Mouse (Mus musculus) heart, embryonic 14.5 days (tissue): ENCODE measurements around the gene Padi6. TPM values are rescaled to one million over a fixed set of nuclear protein-coding genes. Genes with fewer than 3 reads are reported as not detected.
A peak's percentile ranks its signal among the peaks of the same experiment; 100 is the strongest.

Source experiments
- ATAC-seq: fragments of 200-750 bp; cut with Nextera tagmentation; 2 replicates; pipeline ENCODE4 v1.8.0; 2017; ENCODE audit warnings: low read depth, moderate TSS enrichment; ENCODE audit not compliant: insufficient number of reproducible peaks, insufficient read depth, low FRiP score
- H3K27ac ChIP-seq, 2 experiments: fragments of 200-500 bp in 1 of 2; fragments of 300-500 bp in 1 of 2; sonication (generic) in 1 of 2; replicated peaks in 1 of 2; 2 replicates each; pipeline ENCODE4 v1.5.1; 2012 to 2014; ENCODE audit warnings: low read depth in 2 of 2, low read length in 2 of 2, control low read depth in 1 of 2, mild to moderate bottlenecking in 1 of 2, mixed read lengths in 1 of 2; ENCODE audit not compliant: control insufficient read depth in 1 of 2, insufficient read depth in 1 of 2
- H3K27me3 ChIP-seq: fragments of 300-500 bp; sonication (generic); 2 replicates; pipeline ENCODE4 v1.6.1; 2014; ENCODE audit warnings: mild to moderate bottlenecking, low read length, control low read depth; ENCODE audit not compliant: control insufficient read depth, insufficient read depth
- H3K36me3 ChIP-seq: fragments of 300-500 bp; sonication (generic); 2 replicates; pipeline ENCODE4 v1.6.1; 2014; ENCODE audit warnings: mild to moderate bottlenecking, control low read depth, low read length, mixed read lengths; ENCODE audit not compliant: control insufficient read depth, insufficient read depth
- H3K4me1 ChIP-seq, 2 experiments: fragments of 200-500 bp in 1 of 2; fragments of 300-500 bp in 1 of 2; sonication (generic) in 1 of 2; 2 replicates each; pipeline ENCODE4 v1.6.1; 2012 to 2014; ENCODE audit warnings: low read length in 2 of 2, control low read depth in 1 of 2, mixed read lengths in 1 of 2; ENCODE audit not compliant: control insufficient read depth in 2 of 2, insufficient read depth in 2 of 2
- H3K4me2 ChIP-seq: fragments of 300-500 bp; sonication (generic); 2 replicates; pipeline ENCODE4 v1.6.1; 2014; ENCODE audit warnings: mild to moderate bottlenecking, low read length
- H3K4me3 ChIP-seq, 2 experiments: fragments of 200-500 bp in 1 of 2; fragments of 300-500 bp in 1 of 2; sonication (generic) in 1 of 2; 2 replicates each; pipeline ENCODE4 v1.5.1; 2012 to 2014; ENCODE audit warnings: low read length in 2 of 2, mild to moderate bottlenecking in 2 of 2, control low read depth in 1 of 2, low read depth in 1 of 2, moderate library complexity in 1 of 2; ENCODE audit not compliant: control insufficient read depth in 1 of 2, insufficient read depth in 1 of 2
- H3K9ac ChIP-seq: fragments of 300-500 bp; sonication (generic); 2 replicates; pipeline ENCODE4 v1.6.1; 2014; ENCODE audit warnings: mild to moderate bottlenecking, low read length
- H3K9me3 ChIP-seq: fragments of 300-500 bp; sonication (generic); 2 replicates; pipeline ENCODE4 v1.6.1; 2016; ENCODE audit warnings: low read length, control low read depth; ENCODE audit not compliant: control insufficient read depth
- WGBS: fragments of 180-500 bp; shearing (Covaris S2); extraction: QIAGEN DNeasy Blood & Tissue Kit; methylation state at CpG from one replicate; pipeline ENCODE4 v1.1.7; 2014; 5-methylcytosine and 5-hydroxymethylcytosine counted together
- polyA plus RNA-seq: library from polyadenylated mRNA; unstranded; fragments of >200 nt; fragmentation: Nextera tagmentation; extraction: Ambion mirVana; gene quantifications from 2 replicates; pipeline ENCODE4 v1.2.1, GENCODE M21; 2014

Padi6 gene
- polyA plus RNA-seq, 1 experiment from 2014 or later = not detected

GRCm38 (mm10) chr4:140694551-140695060 is 47.8 kb downstream of the Padi6 start:
- Histone ChIP-seq H3K4me2 (no peak overlapping the region), H3K36me3 (no peaks in the 10 kb centered on the region), H3K9ac (no peak overlapping the region), H3K9me3 (no peaks in the 10 kb centered on the region), H3K4me1 (peaks cover 2 to 3% of the 10 kb centered on the region in 2 experiments; a peak in 2 of 4 replicates), H3K27ac (no peak overlapping the region), H3K4me3 (no peak overlapping the region), H3K27me3 (no peaks in the 10 kb centered on the region; the same call in 1 of the 2 replicates)
- 43% methylated on average over 1 of the region's 1 CpGs for WGBS
- no peak for ATAC-seq

DNA sequence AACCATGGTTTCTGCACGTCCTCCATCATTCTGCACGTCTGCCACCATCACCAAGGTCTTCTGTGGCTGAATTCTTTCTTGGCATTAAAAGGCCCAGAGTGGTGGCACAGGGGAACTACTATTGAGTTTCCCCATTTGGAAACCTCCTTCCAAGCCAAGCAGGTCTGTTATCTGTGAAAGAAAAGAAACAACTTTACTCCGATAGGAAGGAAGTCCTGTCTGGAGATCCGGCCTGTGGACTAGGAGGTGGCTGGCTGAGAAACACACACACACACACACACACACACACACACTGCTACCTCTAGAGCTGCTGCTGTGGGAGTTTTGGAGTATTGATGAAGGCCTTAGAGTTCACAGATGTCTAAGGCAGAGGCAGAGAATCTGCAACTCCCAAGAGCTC is 48.9 kb downstream of the Padi6 start:
- 48% methylated on average over 4 of the region's 4 CpGs for WGBS
- no peak overlapping the region for H3K4me3 ChIP-seq
- no peak overlapping the region for H3K27ac ChIP-seq
- H3K9me3 ChIP-seq = no peaks in the 10 kb centered on the region
- H3K4me2 ChIP-seq = no peak overlapping the region
- no peaks in the 10 kb centered on the region for H3K36me3 ChIP-seq
- no peak overlapping the region for H3K9ac ChIP-seq
- H3K27me3 ChIP-seq = no peaks in the 10 kb centered on the region
- no peak for ATAC-seq
- peaks cover 2 to 3% of the 10 kb centered on the region in 2 experiments; a peak in 1 of 4 replicates for H3K4me1 ChIP-seq

DNA sequence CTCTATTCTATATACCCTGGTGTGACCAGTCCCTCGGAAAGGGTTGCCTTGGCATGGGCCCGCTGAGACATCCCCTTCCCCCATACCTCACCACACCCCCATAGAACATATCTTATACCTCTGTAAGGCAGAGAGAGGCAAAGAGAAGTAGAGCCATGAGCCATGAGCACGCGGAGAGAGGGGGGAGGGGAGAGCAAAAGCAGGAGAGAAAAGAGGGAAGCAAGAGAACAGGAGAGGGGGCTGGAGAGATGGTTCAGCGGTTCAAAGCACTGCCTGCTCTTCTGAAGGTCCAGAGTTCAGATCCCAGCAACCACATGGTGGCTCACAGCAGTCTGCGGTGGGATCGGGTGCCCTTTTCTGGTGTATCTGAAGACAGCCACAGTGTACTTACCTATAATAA is 51.0 kb downstream of the Padi6 start:
- no peak overlapping the region for H3K4me2 ChIP-seq
- ATAC-seq = no peak
- no peaks in the 10 kb centered on the region for H3K27me3 ChIP-seq
- H3K9me3 ChIP-seq = no peaks in the 10 kb centered on the region
- no peak overlapping the region for H3K27ac ChIP-seq
- H3K36me3 ChIP-seq = no peaks in the 10 kb centered on the region
- H3K9ac ChIP-seq = no peak overlapping the region
- no peak overlapping the region for H3K4me3 ChIP-seq
- WGBS = 70% methylated on average over 7 of the region's 7 CpGs
- H3K4me1 ChIP-seq = peaks cover 2 to 3% of the 10 kb centered on the region in 2 experiments; a peak in 1 of 4 replicates

GRCm38 (mm10) chr4:140689873-140690655 is 52.4 kb downstream of the Padi6 start:
- H3K4me2 ChIP-seq = no peak overlapping the region
- H3K9ac ChIP-seq = no peak overlapping the region
- no peaks in the 10 kb centered on the region for H3K36me3 ChIP-seq
- H3K9me3 ChIP-seq = no peaks in the 10 kb centered on the region
- H3K27me3 ChIP-seq = no peaks in the 10 kb centered on the region
- no peak overlapping the region for H3K4me3 ChIP-seq
- H3K4me1 ChIP-seq = peaks cover 2 to 3% of the 10 kb centered on the region in 2 experiments; a peak in 1 of 4 replicates
- 66% methylated on average over 16 of the region's 16 CpGs for WGBS
- no peak overlapping the region for H3K27ac ChIP-seq
- 0 out of 2 replicates have a peak, but pooled peaks have one; percentile 45 for ATAC-seq

GRCm38 (mm10) chr4:140688826-140689425 is 53.5 kb downstream of the Padi6 start:
- peaks cover 5 to 13% of the 10 kb centered on the region in 2 experiments for H3K4me1 ChIP-seq
- no peaks in the 10 kb centered on the region for H3K9me3 ChIP-seq
- no peak overlapping the region for H3K27ac ChIP-seq
- H3K9ac ChIP-seq = no peak overlapping the region
- H3K4me3 ChIP-seq = no peak overlapping the region
- no peak overlapping the region for H3K4me2 ChIP-seq
- no peaks in the 10 kb centered on the region for H3K27me3 ChIP-seq
- no peak for ATAC-seq
- WGBS = 75% methylated on average over 5 of the region's 5 CpGs
- no peaks in the 10 kb centered on the region for H3K36me3 ChIP-seq

DNA sequence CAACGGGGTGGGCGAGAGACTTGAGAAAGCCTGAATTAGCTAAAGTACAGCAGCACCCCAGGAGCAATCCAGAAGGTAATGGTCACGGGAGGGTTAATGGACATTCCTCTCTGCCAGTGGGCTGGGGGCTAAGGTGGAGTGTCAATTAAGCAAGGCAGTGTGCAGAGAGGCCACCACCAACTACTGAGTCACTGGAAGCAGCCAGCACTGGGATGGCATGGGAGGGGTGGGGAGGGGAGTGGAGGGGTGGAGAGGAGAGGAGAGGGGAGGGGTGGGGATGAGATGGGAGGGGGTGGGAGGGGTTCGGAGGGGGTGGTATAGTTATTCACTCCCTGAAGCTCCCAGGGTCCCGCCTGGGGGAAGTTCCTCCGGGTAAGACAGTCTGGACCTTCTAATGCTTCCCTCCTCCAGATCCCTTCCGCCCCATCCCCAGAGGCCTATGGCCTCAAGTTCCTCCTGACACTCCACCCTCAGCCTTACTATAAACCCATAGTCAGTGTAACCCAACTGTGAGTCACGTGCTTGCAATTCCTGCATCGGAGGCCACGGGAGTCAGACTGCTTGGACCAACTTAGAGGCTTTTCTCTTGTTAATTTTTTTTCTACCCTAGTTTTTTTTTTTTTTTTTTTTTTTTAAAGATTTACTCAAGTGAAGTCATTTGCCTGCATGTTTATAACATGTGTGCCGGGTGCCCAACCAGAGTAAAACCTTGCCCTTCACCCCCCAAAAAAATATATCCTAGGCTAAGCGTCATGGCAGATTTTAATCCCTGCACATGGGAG is 54.2 kb downstream of the Padi6 start:
- H3K36me3 ChIP-seq = no peaks in the 10 kb centered on the region
- no peaks in the 10 kb centered on the region for H3K27me3 ChIP-seq
- no peak overlapping the region for H3K9ac ChIP-seq
- ATAC-seq = no peak
- H3K4me1 ChIP-seq = peaks cover 7 to 14% of the 10 kb centered on the region in 2 experiments
- H3K9me3 ChIP-seq = no peaks in the 10 kb centered on the region
- no peak overlapping the region for H3K4me2 ChIP-seq
- H3K27ac ChIP-seq = no peak overlapping the region
- WGBS = 71% methylated on average over 12 of the region's 12 CpGs
- no peak overlapping the region for H3K4me3 ChIP-seq

DNA sequence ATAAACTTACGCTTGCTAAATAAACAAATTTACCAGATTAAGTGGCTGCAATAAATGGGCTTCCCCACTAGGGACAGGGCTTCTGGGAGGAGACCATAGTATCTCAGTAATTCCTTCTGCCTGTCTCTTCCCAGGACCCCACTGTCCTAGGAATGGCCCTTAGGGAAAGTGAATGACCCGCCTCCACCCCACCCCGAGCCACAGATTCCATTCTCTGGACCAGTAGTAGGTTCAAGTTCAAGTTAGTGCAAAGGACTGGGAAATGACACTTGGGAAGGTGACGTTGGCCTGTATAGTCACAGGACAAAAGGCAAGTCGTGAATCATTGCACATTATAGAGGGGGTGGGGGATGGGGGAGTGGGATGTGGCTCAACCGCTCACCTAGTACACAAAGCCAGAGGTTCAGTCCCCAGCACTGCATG is 57.6 kb downstream of the Padi6 start:
- Histone ChIP-seq H3K4me1 (peaks cover 7 to 13% of the 10 kb centered on the region in 2 experiments), H3K27me3 (no peaks in the 10 kb centered on the region), H3K36me3 (no peaks in the 10 kb centered on the region), H3K27ac (no peak overlapping the region), H3K4me3 (no peak overlapping the region), H3K9ac (0 out of 2 replicates have a peak overlapping the region, but pooled peaks have one; percentile 40), H3K4me2 (peak overlapping the region; percentile 61), H3K9me3 (no peaks in the 10 kb centered on the region)
- no peak for ATAC-seq
- WGBS = 46% methylated on average over 6 of the region's 6 CpGs
